Mouse (Mus musculus): ENCODE measurements around the gene G6pc. TPM values are rescaled to one million over a fixed set of nuclear protein-coding genes. Genes with fewer than 3 reads are reported as not detected.
A peak's percentile ranks its signal among the peaks of the same experiment; 100 is the strongest.
"Not testable (repeated sequence)": the region's sequence is repeated elsewhere in the genome, so short reads cannot be mapped to it uniquely, and the experiment has no call there.

Gene G6pc
- under 1 TPM in 1 of 2 experiments, not detected in 1; 0.14 TPM for total RNA-seq (2021)

DNA sequence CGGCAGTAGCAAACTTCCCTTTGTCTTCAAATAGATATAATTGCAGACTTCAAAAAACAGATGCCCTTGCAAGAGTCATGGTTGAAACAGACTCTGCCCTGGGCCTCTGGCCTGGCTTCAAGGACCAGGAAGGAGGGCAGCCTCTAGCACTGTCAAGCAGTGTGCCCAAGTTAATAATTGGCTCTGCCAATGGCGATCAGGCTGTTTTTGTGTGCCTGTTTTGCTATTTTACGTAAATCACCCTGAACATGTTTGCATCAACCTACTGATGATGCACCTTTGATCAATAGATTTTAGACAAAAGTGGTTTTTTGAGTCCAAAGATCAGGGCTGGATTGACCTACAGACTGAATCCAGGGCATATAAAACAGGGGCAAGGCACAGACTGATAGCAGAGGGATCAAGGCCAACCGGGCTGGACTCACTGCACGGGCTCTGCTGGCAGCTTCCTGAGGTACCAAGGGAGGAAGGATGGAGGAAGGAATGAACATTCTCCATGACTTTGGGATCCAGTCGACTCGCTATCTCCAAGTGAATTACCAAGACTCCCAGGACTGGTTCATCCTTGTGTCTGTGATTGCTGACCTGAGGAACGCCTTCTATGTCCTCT is at the start of gene G6pc:
Gene G6pc, plus strand, starts transcription at position 236 of the 610 bp plus-strand sequence.
- no peak for DNase-seq (ENCODE audit: low spot score in 2 of 2)
- intact Hi-C loops (cut with DNase I): no loop called here

DNA sequence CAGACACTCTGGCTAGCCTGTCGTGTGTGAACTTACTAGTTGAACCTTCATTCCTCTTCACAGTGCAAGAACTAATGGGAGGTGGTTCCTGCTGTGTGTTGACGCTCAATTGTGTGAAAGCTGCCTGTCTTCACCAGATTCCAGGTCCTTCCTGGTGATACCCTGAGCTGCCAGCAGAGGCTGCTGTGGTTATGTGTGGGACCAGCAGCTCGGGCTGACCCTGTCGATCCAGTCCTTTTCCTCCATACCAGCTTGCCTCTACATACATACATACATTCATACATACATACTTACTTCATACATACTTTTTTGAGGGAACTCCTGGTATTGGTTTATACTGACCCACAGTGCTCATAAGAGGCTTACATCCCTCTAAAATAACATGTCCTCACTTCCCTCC is 43.8 kb upstream of the G6pc start:
- DNase-seq (ENCODE audit: low spot score in 2 of 2): peak; percentile 70 to 75
- intact Hi-C loops (cut with DNase I): loop anchor here (1.0 kb wide), 1 partner anchor 72 kb away; no protein-coding TSS in a partner anchor

DNA sequence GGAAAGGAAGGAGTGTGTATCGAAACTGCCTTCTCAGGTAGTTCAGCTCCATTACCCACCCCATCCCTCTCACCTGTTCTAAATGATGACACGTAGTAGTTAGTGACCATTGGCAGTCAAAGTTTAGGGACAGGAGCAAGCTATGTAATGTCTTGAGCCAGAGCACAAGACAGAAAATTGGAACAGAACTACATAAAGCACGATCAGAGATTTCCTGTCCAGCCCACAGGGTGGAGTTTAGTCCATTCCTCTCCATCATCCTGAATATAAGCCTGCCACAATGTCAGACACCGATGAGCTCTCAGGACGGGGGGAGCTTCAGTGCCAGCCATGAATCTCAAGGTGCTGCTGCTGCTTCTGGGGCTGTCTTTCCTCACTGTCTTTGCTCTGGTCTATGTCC is 42.6 kb upstream of the G6pc start, which contains the start of gene Aoc2:
Gene Aoc2, plus strand, starts transcription at position 301 of the 400 bp plus-strand sequence.
- no peak for DNase-seq (ENCODE audit: low spot score in 2 of 2)
- intact Hi-C loops (cut with DNase I): no loop called here

DNA sequence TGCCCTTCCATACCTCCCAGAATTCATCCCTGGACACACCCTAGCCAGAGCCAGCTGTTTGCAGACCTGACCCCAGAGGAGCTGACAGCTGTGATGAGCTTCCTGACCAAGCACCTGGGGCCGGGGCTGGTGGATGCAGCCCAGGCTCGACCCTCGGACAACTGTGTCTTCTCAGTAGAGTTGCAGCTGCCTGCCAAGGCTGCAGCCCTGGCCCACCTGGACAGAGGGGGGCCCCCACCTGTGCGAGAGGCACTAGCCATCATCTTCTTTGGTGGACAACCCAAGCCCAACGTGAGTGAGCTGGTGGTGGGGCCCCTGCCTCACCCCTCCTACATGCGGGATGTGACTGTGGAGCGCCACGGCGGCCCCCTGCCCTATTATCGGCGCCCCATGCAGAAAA is 42.2 kb upstream of the G6pc start:
- DNase-seq (ENCODE audit: low spot score in 2 of 2); intact Hi-C loops (cut with DNase I): not testable (repeated sequence)

DNA sequence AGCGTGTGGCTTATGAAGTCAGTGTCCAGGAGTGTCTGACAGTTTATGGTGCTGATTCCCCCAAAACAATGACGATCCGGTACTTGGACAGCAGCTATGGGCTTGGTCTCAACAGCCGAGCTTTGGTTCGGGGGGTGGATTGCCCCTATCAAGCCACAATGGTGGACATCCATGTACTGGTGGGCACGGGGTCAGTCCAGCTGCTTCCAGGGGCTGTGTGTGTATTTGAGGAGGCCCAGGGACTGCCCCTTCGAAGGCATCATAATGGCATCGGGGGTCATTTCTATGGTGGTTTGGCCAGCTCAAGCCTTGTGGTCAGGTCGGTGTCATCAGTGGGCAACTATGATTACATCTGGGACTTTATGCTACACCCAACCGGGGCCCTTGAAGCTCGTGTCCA is 41.2 kb upstream of the G6pc start:
- DNase-seq (ENCODE audit: low spot score in 2 of 2): no peak
- intact Hi-C loops (cut with DNase I): no loop called here

DNA sequence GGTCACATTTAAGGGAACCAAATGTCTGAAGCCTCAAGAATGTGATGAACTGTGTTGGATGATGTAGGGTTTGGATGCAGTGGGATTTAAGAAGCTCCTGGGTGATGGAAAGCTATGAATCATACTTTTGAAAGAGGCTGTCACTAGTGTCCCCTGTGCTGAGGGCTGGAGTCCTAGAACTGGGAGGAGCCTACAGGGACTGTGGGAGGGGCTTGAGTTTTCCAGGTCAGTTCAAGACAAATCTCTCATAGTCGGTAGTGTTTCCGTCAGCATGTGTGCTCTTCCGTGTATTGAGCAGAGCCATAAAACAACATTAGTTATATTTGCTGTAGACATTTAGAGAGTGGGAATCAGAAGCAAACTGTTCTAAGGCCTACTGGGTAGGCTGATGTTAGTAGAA is 40.0 kb upstream of the G6pc start:
- intact Hi-C loops (cut with DNase I): no loop called here
- DNase-seq (ENCODE audit: low spot score in 2 of 2): no peak

DNA sequence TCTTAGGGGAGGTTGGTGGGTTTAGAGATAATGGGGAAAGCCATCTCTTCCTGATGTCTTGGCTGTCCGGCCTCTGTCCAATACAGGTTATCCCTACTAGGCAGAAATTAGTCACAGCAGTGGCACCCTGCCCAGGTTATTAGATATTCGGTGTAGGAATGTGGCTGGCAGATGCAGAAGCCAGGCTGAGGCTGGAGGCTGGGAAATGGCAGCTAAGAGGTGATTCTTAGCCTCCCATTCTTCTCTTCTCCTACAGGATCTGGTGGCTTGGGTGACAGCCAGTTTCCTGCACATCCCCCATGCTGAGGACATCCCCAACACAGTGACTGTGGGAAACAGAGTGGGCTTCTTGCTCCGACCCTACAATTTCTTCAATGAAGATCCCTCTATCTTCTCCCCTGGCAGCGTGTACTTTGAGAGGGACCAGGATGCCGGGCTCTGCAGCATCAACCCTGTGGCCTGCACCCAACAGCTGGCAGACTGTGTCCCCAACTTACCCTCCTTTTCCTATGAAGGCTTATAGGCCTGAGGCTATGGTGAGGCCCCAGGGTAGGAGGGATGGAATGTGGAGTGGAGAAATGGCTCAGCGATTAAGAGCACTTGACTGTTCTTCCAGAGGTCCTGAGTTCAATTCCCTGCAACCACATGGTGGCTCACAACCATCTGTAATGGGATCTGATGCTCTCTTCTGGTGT is 38.3 kb upstream of the G6pc start:
- intact Hi-C loops (cut with DNase I): no loop called here
- peak; percentile 20 to 62 for DNase-seq (ENCODE audit: low spot score in 2 of 2)

DNA sequence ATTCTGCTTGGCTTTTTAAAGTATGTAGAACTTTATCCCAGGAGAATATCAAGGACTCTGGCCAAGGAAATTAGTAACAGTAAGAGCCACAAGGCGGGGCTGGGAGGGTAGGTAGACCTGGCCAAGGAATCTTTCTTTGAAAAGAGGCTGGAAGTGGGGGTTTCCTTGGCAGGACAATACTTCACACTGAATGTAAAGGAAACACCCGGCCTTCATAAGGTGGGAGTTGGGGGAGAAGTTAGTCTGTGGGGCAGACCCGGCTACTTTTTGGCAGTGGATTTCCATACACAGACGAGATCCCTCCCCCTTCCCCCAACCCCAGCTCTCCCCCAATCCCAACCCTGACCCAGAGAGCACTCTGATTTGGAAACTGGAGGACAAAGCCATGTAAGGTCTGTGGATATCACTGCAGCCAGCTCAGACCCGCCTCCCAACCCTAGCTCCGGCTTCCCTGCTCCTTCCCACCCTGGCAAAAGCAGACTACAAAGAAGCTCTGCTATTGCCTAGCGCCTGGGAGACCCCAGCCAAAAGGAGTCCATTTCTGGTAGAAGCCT is 36.9 kb upstream of the G6pc start, which contains the start of gene Aoc3:
Gene Aoc3, plus strand, starts transcription at position 235 of the 554 bp plus-strand sequence.
- intact Hi-C loops (cut with DNase I): no loop called here
- no peak for DNase-seq (ENCODE audit: low spot score in 2 of 2)

DNA sequence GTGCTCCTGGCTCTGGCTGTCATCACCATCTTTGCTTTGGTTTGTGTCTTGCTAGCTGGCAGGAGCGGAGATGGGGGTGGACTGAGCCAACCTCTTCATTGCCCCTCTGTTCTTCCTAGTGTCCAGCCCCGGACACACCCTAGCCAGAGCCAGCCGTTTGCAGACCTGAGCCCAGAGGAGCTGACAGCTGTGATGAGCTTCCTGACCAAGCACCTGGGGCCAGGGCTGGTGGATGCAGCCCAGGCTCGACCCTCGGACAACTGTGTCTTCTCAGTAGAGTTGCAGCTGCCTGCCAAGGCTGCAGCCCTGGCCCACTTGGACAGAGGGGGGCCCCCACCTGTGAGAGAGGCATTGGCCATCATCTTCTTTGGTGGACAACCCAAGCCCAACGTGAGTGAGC is 36.4 kb upstream of the G6pc start:
- DNase-seq (ENCODE audit: low spot score in 2 of 2); intact Hi-C loops (cut with DNase I): not testable (repeated sequence)

DNA sequence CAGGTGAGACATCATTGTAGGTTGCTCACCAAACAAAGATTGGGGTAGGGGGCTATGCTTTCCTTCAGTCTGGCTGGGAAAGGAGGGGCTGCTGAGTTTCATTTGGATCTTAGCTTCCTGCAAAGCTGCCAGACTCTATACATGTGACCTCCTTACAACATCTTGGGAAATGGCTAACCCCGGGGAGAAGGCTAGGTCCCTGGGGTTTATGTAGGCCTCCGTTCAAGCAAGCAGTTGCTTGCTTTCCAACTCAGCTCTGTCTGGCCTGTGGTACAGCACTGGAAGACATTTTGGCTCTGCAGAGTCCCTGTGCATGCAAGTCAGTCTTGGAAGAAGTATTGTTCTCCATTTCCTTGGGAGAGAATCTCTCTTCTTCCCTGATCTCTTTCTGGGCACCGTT is 34.8 kb upstream of the G6pc start:
- no peak for DNase-seq (ENCODE audit: low spot score in 2 of 2)
- intact Hi-C loops (cut with DNase I): no loop called here

DNA sequence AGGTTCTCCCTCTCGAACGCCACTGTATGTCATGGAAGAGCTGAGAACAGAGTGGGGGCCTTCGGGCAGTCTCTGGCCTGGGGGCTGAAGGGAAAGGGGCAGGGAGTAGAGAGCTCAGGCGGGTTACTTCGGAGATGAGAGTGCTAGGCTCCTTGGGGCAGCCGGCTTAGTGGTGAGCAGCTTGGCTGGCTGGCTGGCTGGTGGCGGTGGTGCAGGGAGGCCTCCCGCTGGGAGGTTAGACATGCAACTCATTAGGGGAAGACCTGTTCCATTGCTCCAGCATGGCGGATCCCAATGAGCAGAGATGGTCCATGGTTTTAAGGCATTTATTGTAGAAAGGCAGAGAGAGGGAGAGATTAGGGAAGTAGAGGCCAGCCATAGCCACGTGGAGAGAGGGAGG is 33.3 kb upstream of the G6pc start:
- intact Hi-C loops (cut with DNase I): no loop called here
- no peak for DNase-seq (ENCODE audit: low spot score in 2 of 2)

DNA sequence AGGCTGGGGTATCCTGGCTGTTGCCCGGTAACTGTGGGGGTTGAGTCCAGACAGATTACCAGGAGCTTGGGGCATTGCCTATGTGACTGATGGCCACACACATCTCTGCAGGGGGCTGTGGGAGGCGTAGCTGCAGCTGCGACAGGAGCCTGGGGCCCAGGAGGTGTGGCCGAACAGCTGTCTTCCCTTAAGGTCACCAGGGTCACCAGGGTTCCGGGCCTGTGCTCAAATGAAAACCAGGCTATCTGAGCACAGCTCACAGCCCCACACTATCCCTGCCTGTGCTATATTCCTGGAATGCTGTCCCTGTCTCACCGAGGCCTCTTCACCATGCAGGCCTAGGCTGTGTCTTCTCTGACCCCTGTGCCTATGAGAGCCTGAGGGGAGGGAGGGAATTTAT is 32.8 kb upstream of the G6pc start:
- intact Hi-C loops (cut with DNase I): no loop called here
- no peak for DNase-seq (ENCODE audit: low spot score in 2 of 2)

DNA sequence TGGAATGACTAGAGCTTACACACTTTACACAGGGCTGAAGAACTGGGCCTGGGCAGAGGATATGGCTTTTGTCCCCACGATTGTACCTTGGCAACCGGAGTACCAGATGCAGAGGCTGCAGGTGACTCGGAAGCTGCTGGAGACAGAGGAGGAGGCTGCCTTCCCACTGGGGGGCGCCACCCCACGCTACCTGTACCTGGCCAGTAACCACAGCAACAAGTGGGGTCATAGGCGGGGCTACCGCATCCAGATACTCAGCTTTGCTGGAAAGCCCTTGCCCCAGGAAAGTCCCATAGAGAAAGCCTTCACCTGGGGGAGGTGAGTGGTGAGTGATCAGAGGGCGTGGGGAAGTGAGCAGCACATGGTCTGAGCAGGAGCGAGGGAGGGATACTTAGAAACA is 31.7 kb upstream of the G6pc start:
- intact Hi-C loops (cut with DNase I): loop anchor here (5.0 kb wide), 1 partner anchor 57 kb away; no protein-coding TSS in a partner anchor

DNA sequence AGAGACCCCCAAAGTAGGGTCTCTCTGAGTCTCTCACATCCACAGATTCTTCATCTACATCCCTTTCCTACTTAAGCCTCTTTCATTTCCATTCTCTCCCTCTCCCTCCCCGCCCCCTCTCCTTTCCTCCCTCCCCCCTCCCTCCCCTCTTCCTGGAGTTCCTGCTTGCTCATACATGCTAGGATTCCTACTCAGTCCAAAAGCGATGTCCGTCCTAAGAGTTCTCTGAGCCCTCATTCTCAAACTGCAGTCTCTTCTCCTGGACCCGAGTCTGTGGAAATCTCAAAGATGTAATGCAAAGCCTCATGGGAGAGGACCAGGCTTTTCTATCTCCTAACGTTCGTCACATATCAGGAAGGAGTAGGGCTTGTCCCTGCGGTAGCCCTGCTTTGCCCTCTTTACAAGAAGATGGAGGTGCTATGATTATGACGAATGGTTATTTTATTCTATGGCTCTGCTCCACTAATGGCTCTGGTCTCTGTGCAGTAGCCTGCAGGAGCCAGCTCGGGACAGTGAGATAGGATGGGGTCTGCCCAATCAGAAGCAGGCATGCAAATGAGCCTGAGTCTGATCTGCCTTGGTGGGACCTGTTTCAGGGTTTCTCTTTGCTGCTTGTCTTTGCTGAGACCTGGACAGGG is 29.1 kb upstream of the G6pc start:
- DNase-seq (ENCODE audit: low spot score in 2 of 2): no peak
- intact Hi-C loops (cut with DNase I): loop anchor here (5.0 kb wide), 1 partner anchor 54 kb away; no protein-coding TSS in a partner anchor

More for the DNA sequence above, 31.7 kb upstream of the G6pc start:
- DNase-seq (ENCODE audit: low spot score in 2 of 2): no peak

DNA sequence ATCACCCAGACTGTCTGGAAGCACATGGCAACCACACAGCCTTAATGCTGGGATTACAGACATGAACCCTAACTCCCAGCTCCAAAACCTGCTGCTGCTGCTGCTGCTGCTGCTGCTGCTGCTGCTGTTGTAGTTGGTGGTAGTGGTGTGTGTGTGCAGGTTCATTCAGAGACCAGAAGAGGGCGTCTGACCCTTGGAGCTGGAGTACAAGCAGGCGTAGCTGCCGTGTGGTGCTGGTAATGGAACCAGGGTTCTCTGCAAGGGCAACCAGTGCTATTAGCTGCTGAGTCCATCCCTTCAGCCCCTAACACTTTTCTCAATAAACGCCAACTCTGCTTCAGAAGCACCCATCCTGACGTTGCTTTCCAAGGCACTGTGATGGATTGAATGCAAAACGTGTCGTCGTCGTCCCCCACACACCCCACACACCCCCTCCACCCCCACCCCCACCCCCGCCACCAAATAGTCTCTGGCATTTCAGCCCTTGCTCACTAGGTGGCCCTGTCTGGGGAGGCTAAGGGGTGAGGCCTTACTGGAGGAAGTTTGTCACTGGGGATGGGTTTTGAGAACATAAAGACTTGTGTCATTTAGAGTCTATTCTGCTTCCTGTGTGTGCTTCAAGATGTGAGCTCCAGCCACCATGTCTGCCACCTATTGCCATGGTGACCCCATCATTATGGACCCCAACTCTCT is 20.1 kb upstream of the G6pc start:
- no peak for DNase-seq (ENCODE audit: low spot score in 2 of 2)
- intact Hi-C loops (cut with DNase I): no loop called here

DNA sequence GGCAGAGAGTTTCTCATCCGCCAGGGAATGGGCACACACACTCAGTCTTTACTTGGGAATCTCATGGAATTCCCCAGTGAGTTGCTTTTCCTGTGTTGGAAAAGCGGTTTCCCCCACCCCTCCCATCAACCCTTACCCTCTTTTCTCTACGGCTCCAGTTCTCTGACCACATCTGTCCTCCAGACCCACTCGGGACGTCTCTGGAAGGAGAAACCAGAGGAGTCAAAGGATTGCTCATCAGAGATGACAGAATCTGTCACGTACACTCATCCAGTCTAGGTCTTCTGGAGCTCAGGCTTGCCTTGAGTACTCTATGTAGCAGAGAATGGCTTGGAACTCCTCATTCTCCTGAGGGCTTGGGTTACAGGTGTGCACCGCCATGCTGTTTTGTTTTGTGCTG is 18.6 kb upstream of the G6pc start:
- intact Hi-C loops (cut with DNase I): no loop called here

DNA sequence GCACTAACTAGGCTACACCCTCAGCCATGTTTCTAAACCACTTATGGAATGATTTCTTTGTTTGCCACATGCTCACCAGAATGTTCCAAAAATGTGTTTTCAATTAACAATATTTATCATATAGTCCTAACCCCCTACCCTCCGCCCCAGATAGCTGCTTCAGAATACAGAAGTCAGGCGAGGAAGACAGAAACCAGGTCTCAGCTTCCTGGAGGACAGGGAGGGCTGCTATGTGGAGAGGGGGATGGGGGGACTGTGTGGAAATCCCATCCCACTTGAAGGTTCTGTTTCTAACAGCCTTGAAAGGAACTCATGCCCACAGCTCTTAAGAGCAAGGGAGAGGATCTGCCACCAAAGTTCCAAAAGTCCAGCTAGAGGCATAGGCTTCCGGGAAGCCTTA is 18.1 kb upstream of the G6pc start:
- intact Hi-C loops (cut with DNase I): no loop called here
- DNase-seq (ENCODE audit: low spot score in 2 of 2): no peak

More for the DNA sequence above, 18.6 kb upstream of the G6pc start:
- DNase-seq (ENCODE audit: low spot score in 2 of 2): no peak

DNA sequence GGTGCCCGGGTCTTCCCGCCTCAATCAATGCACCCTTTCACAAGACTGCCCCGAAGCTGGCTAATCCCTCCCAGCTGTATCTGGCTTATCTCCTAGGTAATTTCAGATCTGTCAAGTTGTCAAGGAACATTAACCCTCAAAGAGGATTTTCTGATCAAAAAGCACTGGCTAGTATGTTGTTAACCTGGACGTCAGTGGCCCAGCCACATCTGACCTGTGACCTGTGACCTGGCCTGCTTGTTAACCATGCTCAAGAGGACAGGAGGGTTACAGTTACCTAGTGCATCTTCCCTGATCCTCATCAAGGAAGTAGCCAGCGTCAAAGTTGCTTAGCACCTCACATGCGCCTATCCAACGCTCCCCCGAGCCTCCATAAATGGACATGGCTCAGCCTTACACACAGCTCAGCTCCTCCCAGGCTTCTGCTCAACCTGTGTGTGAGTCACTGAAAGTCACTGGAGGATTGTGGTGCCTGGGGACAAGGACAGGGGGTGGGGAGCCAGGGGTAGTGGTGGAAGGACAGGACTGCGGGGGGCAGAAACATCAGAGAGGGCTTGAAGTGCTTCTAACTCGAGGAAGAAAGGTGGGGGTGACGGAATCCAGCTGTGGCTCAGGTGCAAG is 16.2 kb upstream of the G6pc start:
- DNase-seq (ENCODE audit: low spot score in 2 of 2): no peak
- intact Hi-C loops (cut with DNase I): no loop called here

DNA sequence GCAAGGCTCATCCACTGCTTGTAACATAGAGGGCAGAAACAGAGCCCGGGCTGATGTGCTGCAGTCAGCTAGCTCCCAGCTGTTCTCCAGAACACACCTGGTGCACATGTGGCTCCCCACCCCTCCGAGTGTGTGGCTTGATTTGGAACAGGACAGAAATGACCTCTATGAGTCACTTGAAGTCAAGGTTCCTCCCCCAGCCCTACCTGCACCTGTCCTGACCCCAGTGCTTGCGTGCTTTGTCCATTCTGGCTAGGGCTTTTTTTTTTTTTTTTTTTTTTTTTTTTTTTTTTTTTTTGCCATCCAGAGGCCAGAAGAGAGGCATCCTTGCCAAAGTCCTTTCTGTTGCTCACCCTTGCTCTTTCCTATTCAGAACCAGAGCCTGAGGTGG is 15.6 kb upstream of the G6pc start:
- DNase-seq (ENCODE audit: low spot score in 2 of 2): no peak
- intact Hi-C loops (cut with DNase I): no loop called here

Measured in left cerebral cortex, postnatal 25 days (tissue).